Mouse (Mus musculus) spleen, embryonic (tissue): Measurements from ENCODE around the gene E030030I06Rik.
"Not testable (repeated sequence)": the region's sequence is repeated elsewhere in the genome, so short reads cannot be mapped to it uniquely, and the experiment has no call there.

Source experiments
- CTCF ChIA-PET: fragments of 350-600 bp; sonication (Branson Sonifier 250); formaldehyde crosslinking; loops from one replicate; lab custom pipeline; 2022; lab: Charles Lee

The E030030I06Rik gene

DNA sequence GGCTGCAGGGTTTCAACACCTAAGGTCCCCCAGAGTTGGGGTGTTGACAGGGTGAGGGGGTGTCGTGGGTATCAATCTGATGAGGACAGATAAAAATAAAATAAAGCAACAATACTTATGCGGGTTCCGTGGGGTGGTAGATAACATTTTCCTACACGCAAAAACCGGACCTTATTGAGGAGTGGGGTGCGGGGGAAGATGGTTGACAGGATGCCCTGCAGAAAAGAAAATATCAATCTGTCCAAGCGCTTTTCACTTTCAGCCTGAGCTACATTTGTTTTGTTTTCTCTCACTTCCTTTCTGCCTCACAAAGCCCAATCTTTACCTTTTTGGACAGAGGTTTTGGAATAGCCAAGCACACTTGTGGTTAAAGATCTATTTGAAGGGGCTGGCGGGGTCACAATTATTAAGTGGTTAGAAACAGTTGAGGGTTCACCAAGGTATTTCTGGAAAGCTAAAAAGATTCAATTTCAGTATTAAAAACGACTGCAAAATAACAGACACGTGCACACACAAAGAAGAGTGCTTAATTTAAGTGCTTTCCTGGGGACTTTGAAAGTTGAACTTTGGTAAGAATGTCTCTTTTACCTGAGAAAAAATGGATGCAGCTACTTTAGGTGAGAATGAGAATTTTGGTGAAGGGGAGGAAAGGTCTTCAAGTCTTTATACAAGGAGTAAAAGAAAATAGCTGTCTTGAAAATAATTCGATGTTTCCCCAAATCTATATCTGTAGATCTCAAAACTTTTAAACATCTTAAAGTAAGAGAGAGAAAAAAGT, 3.0 kb upstream of the E030030I06Rik start:
- CTCF ChIA-PET, result interaction anchor here (0.6 kb wide), 1 partner anchor 150 kb away, joined by 3 read pairs; no protein-coding TSS in a partner anchor

DNA sequence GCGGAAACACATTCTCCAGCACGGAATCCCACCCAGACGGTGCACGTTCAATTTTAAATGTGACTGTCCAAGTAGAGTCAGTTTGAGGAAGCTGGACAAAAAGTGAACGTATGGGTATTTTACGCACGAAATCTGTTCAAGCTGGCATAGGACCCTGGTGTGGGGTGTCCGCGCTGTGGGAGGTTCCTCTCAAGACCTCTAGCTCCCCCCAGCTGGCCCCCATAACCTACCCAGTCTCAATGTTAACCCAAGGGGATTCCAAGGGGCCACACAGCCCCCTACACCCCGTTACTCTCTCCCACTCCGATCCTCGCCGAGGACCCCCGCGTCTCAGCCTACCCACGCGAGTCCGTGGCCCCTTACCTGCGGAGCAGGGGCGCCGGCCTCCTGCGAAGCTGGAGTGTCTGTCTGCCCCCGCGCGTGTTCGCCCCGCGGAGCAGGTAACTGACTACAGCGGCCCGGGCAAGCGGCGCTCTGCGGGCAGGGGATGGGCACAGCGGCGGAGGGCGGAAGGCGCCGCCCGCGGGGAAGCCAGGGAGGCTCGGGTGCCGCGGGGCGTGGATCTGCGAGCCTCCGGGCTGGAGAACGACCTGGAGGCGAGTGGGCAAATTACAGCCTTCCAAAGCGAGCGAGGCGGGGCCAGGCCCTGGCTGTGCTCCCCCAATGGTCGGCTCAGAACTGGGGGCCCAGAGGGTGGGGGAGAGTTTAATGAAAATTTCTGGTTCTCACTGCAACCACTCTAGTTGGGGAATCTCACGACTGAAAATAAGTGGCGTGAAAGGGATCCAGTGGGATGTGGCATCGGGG, 2.2 kb upstream of the E030030I06Rik start:
- CTCF ChIA-PET, result not testable (repeated sequence)

DNA sequence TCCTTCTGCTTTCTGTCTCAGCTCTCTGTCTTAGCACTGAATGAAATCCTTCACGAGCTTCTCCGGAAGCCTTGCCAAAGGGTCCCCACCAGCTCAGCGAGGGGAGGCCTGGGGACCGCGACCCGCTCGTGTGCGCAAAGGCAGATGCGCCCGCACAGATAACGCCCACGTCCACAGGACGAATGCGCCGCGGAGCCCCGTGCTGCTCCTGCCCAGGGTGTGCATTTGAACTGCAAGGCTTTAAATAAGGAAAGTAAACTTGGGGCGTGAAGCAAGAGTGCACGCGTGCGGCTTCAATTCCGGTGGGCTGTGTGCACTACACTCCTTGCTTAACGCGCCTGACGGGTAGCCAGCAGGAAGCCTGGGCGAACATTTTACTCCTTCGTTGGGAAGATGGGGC, 1.5 kb upstream of the E030030I06Rik start:
- CTCF ChIA-PET, result no interaction called here

DNA sequence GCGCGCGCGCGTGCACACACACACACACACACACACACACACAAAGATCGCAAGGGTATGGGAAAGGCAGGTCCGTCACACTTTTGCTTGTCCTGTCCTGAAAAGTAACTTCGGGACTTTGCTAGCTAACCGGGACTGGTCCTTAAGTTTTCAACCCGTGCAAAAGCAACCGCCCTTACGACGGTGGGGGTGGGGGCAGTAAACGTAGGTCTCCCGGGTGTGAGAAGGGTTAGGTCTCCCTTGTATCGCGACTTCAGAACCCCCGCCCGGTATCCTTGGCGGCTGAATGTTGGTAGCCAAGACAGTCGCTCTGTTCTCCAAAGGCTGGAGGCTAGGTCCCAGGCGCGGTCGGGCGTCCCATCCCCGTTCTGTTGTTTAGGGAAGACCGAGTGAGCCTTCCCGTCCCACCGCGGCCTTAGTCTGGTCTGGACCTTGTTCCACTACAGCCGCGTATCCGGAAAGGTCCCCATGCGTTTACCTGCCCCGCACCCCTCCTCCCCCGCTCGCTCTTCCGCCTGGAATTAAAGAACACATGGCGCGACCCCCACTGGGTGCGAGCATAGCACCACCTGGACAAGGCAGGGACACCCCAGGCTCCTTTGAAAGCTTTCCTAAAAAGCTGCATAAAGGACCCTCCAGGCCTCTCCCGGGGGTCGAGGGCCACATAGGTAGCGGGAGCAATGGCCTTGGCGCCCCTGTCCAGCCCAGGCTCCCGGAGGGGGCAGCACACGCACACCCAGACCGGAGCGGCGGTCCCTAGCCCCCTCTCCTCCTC, 808 bp upstream of the E030030I06Rik start:
- CTCF ChIA-PET, result no interaction called here

DNA sequence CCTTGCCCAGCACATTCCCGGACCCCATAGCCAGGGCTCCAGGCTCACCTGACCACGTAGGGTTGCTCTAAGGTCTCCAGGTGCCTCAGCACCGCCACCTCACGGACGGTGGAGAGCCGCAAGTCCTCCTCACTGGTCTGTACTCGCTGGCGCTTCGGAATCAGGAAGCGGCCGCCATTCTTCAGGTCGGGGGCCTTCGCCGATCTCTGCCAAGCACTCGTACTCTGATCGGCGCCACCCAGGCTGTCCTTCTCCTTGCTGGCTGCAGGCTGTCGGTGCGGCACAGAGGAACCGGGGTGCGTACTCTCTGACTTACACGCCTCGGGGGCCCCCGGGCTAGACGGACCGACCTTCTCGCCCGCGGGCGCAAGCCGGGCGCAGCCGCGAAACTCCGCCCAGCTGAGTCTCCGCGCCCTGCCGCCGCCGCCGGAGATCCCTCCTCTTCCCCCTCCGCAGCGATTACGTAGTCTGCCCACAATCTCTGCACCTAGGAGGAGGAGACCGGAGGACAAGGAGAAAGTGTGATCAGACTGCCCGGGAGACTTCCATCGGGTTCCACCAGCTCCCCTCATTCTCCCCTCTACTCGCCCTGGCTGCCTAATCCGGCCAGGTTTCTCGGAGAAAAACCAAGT, 513 bp downstream of the E030030I06Rik start:
- CTCF ChIA-PET, result no interaction called here

DNA sequence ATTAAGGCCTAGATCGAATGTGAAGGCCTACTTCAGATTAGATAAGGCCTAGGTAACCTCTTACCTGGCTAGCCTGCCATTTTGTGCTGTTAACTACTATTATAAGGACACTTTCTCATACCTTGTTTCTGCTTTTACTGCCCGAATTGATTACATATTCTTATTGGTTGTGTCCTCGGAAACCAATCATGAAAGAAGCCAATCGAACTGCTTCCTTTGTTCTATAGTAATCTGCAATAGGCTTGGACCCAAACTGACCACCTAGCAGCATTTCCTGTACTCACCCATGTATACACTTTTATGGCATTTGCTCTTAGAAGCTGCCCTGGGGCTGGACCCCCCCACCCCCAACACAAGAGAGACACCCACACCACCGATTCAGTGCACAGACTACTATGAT, 6.1 kb downstream of the E030030I06Rik start:
- CTCF ChIA-PET, result no interaction called here

DNA sequence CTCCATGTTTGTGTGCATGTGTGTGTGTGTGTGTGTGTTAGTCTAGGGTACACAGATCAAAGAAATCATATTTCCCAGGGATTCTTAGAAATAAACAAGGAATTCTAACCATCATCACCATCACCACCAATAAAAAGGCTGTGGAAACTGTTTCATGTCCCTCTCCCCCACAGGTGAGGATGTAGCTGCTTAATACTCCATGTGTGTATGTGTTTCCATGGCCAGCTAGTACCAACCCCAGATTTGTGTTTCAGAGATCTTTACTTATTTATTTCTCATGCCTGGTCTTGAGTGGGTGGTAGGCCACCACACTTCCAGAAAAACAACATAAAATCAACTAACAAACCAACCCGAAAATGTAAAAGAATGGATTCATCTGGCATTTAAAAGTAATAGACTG, 6.9 kb downstream of the E030030I06Rik start:
- CTCF ChIA-PET, result not testable (repeated sequence)

DNA sequence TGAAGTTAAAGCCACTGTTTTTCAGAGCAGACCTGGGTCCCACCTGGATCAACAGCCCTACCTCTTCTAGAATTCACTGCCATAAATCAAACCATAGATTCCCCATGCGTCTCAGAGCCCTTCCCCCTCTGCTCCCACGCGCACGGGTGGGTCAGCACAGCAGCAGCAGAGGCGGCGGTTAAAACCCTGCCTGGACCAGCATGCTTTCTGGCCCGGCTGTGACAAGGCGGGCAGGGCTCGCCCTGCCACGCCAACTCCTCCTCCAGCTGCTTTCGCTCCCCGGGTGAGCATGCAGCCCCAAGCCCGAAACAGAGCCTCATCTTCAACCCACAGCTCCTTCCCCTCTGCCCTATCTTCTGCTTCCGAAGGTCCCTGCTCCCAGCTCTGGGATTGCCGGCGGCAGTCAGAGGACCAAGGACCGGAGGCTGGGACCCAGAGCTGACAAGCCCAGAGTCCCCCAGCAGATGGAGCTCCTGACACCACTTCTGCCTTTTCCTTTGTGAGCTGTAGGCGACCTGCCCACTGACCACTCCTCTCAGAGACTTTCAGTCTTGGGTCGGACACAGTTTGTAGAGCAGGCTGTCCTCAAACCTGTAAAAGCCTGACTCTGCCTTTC, 8.3 kb downstream of the E030030I06Rik start:
- CTCF ChIA-PET, result no interaction called here

DNA sequence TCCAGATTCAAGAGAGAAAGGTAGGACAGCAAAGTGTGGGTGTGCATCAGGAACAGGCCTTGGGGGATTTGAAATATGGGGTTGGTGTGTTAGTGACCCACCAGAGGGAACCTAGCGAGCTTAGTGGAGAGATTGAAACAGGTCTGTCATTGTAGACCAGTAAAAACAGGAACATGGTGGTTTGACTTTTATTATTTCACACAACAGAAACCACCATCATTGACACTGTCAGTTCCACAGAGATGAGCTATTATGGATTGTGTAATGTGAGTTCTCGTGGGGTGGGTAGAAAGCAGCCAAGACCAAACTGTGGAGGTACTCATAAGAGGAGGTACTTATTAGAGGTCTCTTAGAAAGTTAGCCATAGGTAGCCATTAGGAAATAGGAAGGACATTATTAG, 74.5 kb downstream of the E030030I06Rik start:
- CTCF ChIA-PET, result no interaction called here

DNA sequence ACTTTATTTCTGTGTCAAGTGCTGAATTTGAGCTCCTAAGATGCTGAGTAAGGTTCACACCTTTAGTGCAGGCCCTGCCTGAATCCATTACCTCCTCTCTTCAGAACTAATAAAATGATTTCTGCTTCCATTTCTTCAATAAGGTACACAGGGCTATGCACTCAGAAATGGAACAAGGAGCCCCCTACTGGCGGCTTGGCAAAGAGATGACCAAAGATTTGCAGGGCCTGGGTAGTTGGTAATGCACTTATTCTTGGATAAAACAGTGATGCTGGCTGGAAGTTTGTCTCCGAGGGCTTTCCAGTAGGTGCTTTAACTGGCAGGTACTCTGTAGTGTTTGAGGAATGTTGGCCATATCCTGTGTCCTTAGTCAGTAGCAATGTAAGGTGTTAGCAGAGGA, 76.3 kb downstream of the E030030I06Rik start:
- CTCF ChIA-PET, result no interaction called here

DNA sequence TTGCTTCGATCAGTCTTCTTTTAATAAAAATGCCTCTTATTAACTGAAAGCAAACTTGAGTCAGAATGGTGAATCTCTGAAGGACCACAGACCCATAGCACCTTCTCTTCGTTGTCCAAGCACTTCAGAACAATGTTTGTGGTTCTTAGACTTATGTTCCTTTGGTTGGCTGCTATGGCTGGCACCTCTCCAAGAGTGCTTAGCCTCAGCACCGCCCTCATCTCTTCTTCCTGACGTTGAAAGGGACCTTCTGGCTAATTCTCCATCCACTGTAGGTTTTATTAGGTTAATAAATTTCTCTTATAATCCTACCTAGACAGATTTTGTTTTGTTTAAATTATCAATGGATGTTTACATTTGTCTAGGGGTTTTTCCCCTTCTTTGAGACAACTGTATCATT, 78.5 kb downstream of the E030030I06Rik start:
- CTCF ChIA-PET, result no interaction called here

DNA sequence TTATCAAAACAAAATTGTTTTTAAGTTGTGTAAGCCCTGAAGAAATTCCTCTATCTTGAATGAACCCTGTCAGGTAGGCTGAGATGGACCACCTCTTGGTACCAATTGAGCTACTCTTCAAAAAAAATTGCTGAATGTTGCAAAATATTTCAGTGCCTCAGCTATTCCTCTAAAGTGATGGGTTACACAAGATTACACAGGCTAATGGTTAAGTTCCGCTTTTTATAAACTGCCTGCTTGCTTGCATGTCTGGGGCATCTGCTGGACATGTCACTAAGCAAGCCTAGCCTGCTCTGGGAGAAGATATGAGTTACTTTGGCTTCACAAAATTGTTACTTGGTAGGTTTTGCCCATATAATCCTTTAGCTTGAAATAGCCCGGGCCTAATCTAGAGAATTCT, 78.9 kb downstream of the E030030I06Rik start:
- CTCF ChIA-PET, result no interaction called here

DNA sequence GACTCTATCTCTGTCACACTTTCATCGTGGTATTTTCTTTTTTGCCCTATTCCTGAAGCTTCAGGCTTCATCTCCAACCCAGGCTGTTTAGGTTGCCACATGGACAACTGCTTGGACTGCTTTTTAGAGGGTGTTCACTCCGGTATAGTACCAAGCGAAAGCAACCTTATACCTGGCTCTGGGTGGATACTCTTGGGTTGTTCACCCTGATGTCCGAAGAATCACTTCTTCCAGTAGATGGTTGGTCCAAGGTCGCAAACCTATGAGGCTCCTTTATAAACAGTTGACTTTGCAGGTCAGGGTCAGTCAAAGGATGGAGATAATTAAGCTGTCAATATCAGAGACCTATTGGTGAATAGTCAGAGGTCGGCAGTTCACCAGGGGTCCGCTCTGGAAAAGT, 81.1 kb downstream of the E030030I06Rik start, which contains the start of gene 4930444G20Rik:
TSS of gene 4930444G20Rik (minus strand) at position 101 of the 400 bp plus-strand sequence.
- CTCF ChIA-PET, result not testable (repeated sequence)
